Mouse (Mus musculus) cortical plate, adult 2 months (tissue): ENCODE measurements around the gene Gm6993. TPM values are rescaled to one million over a fixed set of nuclear protein-coding genes. Genes with fewer than 3 reads are reported as not detected.

ENCODE experiments used
- H3K27ac ChIP-seq: fragments of 200-500 bp; 2 replicates; pipeline ENCODE4 v1.5.1; 2012; ENCODE audit warnings: low read length, control low read depth, inconsistent platforms; ENCODE audit not compliant: insufficient read depth
- H3K4me1 ChIP-seq: fragments of 200-500 bp; 2 replicates; pipeline ENCODE4 v1.6.1; 2011; ENCODE audit warnings: low read length; ENCODE audit not compliant: control insufficient read depth, insufficient read depth
- H3K4me3 ChIP-seq: fragments of 200-500 bp; 2 replicates; pipeline ENCODE4 v1.5.1; 2011; ENCODE audit warnings: mild to moderate bottlenecking, low read length, control low read depth; ENCODE audit not compliant: insufficient read depth
- CTCF ChIP-seq: fragments of 200-500 bp; IDR thresholded peaks from 2 replicates; pipeline ENCODE4 v1.5.1; 2011; ENCODE audit warnings: mild to moderate bottlenecking, control low read depth, low read length; ENCODE audit not compliant: insufficient read depth; ENCODE audit errors: extremely low read depth
- POLR2A ChIP-seq: fragments of 200-500 bp; IDR thresholded peaks from 2 replicates; pipeline ENCODE4 v1.6.1; 2011; ENCODE audit warnings: mild to moderate bottlenecking, low read length, control low read depth; ENCODE audit not compliant: insufficient read depth; ENCODE audit errors: extremely low read depth
- polyA plus RNA-seq: library from polyadenylated mRNA; depleted of rRNA; stranded (reverse); fragments of >200 nt; gene quantifications from 2 replicates; pipeline ENCODE4 v1.2.3, GENCODE M21; 2012

Gm6993 gene
- polyA plus RNA-seq, 1 experiment = not detected

GRCm38 (mm10) chr12:31236861-31237595 lies 3.5 kb upstream of the Gm6993 start:
- no peak for TF ChIP-seq POLR2A
- no peak for TF ChIP-seq CTCF
- no peak overlapping the region for H3K27ac ChIP-seq
- no peak overlapping the region for H3K4me3 ChIP-seq
- 0 out of 2 replicates have a peak, but pooled peaks cover 1% of the 10 kb centered on the region for H3K4me1 ChIP-seq

GRCm38 (mm10) chr12:31239031-31239583 lies 1.5 kb upstream of the Gm6993 start:
- Histone ChIP-seq H3K4me1 (0 out of 2 replicates have a peak, but pooled peaks cover 1% of the 10 kb centered on the region), H3K4me3 (no peak overlapping the region), H3K27ac (no peak overlapping the region)
- TF ChIP-seq CTCF = no peak
- no peak for TF ChIP-seq POLR2A

GRCm38 (mm10) chr12:31239798-31240197 lies 772 bp upstream of the Gm6993 start:
- TF ChIP-seq POLR2A (no peak), CTCF (no peak)
- Histone ChIP-seq H3K4me3 (no peak overlapping the region), H3K27ac (no peak overlapping the region), H3K4me1 (0 out of 2 replicates have a peak, but pooled peaks cover 1% of the 10 kb centered on the region)

- 0 out of 2 replicates have a peak, but pooled peaks cover 1% of the 10 kb centered on the region for H3K4me1 ChIP-seq
- no peak overlapping the region for H3K27ac ChIP-seq
- H3K4me3 ChIP-seq = no peak overlapping the region
- TF ChIP-seq POLR2A (no peak), CTCF (no peak)
Observed at GRCm38 (mm10) chr12:31241595-31242342, 1.2 kb downstream of the Gm6993 start.

- TF ChIP-seq CTCF (no peak), POLR2A (no peak)
- Histone ChIP-seq H3K27ac (no peak overlapping the region), H3K4me3 (no peak overlapping the region), H3K4me1 (no peaks in the 10 kb centered on the region)
Observed at GRCm38 (mm10) chr12:31244001-31244400, 3.4 kb downstream of the Gm6993 start.

GRCm38 (mm10) chr12:31244691-31245090 lies 4.1 kb downstream of the Gm6993 start:
- Histone ChIP-seq H3K4me3 (no peak overlapping the region), H3K27ac (no peak overlapping the region), H3K4me1 (no peaks in the 10 kb centered on the region)
- TF ChIP-seq POLR2A = no peak
- no peak for TF ChIP-seq CTCF

- Histone ChIP-seq H3K27ac (no peak overlapping the region), H3K4me3 (no peak overlapping the region), H3K4me1 (no peaks in the 10 kb centered on the region)
- no peak for TF ChIP-seq CTCF
- no peak for TF ChIP-seq POLR2A
Observed at GRCm38 (mm10) chr12:31246153-31246552, 5.6 kb downstream of the Gm6993 start.

- Histone ChIP-seq H3K4me3 (no peak overlapping the region), H3K4me1 (no peaks in the 10 kb centered on the region), H3K27ac (no peak overlapping the region)
- no peak for TF ChIP-seq POLR2A
Observed at GRCm38 (mm10) chr12:31246615-31247014, 6.0 kb downstream of the Gm6993 start.

- H3K4me1 ChIP-seq = no peaks in the 10 kb centered on the region
Observed at GRCm38 (mm10) chr12:31248165-31248564, 7.6 kb downstream of the Gm6993 start.

GRCm38 (mm10) chr12:31248681-31249080 lies 8.1 kb downstream of the Gm6993 start:
- TF ChIP-seq CTCF (no peak), POLR2A (no peak)
- H3K27ac ChIP-seq = no peak overlapping the region
- no peak overlapping the region for H3K4me3 ChIP-seq
- no peaks in the 10 kb centered on the region for H3K4me1 ChIP-seq

More at GRCm38 (mm10) chr12:31248165-31248564, 7.6 kb downstream of the Gm6993 start:
- H3K27ac ChIP-seq = no peak overlapping the region
- no peak overlapping the region for H3K4me3 ChIP-seq
- TF ChIP-seq POLR2A = no peak
- no peak for TF ChIP-seq CTCF
